Comparison of ENCODE assay signal across 9 mouse cellular contexts in the genomic region with DNA sequence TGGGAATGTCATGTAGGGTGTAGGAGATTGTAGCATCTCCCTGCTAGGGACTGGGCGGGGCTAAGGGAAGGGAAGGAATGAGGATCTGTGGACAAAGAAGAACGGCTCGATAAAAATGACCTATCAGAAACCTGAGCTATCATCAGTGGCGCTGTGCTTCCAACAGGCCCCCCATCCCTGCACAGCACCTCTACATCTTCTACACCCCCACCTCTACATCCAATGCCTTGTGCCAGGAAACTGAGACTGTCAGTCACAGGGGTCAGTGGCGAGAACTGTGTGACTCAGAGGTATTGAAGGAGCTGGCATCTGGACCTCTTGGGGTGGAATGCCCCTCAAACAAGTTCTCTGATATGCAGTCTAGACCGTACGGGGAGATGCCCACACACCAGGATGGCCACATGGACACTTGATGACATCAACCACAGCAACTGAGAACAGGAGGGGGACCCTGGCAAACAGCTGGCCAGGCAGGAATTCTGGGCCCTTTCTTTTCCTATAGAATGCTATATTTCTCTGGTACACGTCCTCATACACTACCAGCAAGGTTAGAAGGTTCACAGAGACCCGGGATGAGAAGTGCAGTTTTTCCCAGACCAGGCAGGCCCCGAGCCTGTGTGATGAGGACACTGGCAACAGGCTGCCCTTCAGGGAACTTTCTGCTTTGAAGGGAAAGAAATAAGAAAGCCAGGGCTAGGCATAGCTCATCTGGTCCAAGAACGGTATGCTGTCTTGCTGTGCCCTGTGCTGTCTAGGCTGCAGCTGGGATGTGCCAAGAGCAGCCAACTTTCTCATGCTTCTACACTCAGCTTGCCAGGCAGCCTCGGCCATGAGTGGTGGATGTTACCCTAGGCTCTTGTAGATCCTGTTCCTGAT. TPM values are rescaled to one million over a fixed set of nuclear protein-coding genes. Genes with fewer than 3 reads are reported as not detected.
DNase-seq lines count a peak whose midpoint lies in the region; ATAC-seq lines count a peak whose summit lies in the region.
"Had no signal": no experiment of that assay in that cellular context is flagged by ENCODE, and none has a peak within 500 bp of the region (broad histone marks: within the 10 kb centered on the region; RNA-seq: fewer than 3 reads in every experiment).

No protein-coding gene starts in this region.

- peaks cover 8% of the 10 kb centered on the region; the same call in 1 of the 2 replicates for H3K36me3 ChIP-seq in heart, embryonic 12.5 days
- H3K36me3 ChIP-seq in limb, embryonic 13.5 days, result peaks cover 10% of the 10 kb centered on the region
- peaks cover 10% of the 10 kb centered on the region; the same call in 1 of the 2 replicates for H3K36me3 ChIP-seq in limb, embryonic 10.5 days

- 64% methylated on average over 12 of the region's 12 CpGs for WGBS in heart, embryonic 12.5 days
- 80% methylated on average over 12 of the region's 12 CpGs for WGBS in limb, embryonic 13.5 days
- WGBS in limb, embryonic 10.5 days, result 84% methylated on average over 12 of the region's 12 CpGs

- H3K27me3 ChIP-seq in heart, embryonic 12.5 days (replicated peaks), result no peaks in the 10 kb centered on the region
- H3K27me3 ChIP-seq in limb, embryonic 13.5 days, result no peaks in the 10 kb centered on the region
- H3K27me3 ChIP-seq in limb, embryonic 10.5 days (ENCODE audit: low read depth, poor library complexity, severe bottlenecking), result no peaks in the 10 kb centered on the region

- no peak overlapping the region for H3K9ac ChIP-seq in heart, embryonic 12.5 days
- H3K9ac ChIP-seq in limb, embryonic 13.5 days, result no peak overlapping the region

- peaks cover 64% of the 10 kb centered on the region for H3K4me1 ChIP-seq in heart, embryonic 12.5 days (replicated peaks)
- peaks cover 55% of the 10 kb centered on the region for H3K4me1 ChIP-seq in limb, embryonic 13.5 days
- peaks cover 54% of the 10 kb centered on the region for H3K4me1 ChIP-seq in limb, embryonic 10.5 days

- no peaks in the 10 kb centered on the region for H3K9me3 ChIP-seq in heart, embryonic 12.5 days (replicated peaks)
- no peaks in the 10 kb centered on the region for H3K9me3 ChIP-seq in limb, embryonic 13.5 days
- no peaks in the 10 kb centered on the region for H3K9me3 ChIP-seq in limb, embryonic 10.5 days (replicated peaks)

- peak overlapping the region; percentile 10; the same call in 1 of the 2 replicates for H3K4me2 ChIP-seq in heart, embryonic 12.5 days
- H3K4me2 ChIP-seq in limb, embryonic 13.5 days (replicated peaks), result no peak overlapping the region

- no peak overlapping the region for H3K4me3 ChIP-seq in heart, embryonic 12.5 days
- no peak overlapping the region for H3K4me3 ChIP-seq in limb, embryonic 13.5 days
- H3K4me3 ChIP-seq in limb, embryonic 10.5 days, result no peak overlapping the region

- no peak for DNase-seq in heart, postnatal 25 days (ENCODE audit: low spot score)
- DNase-seq in limb, embryonic 10.5 days (ENCODE audit: low spot score), result no peak
- DNase-seq in thymus, postnatal 25 days, result peak; percentile 27
- no peak for DNase-seq in thymus, postnatal 36 days
- peak; percentile 52 for DNase-seq in thymus, postnatal 4 days
- DNase-seq in embryo, embryonic 9.5 days (ENCODE audit: extremely low spot score), result no peak
- DNase-seq: gastrocnemius, postnatal 36 days had no signal

- intact Hi-C loops in heart, postnatal 25 days (cut with DNase I), result loop anchor here (10.0 kb wide), 1 partner anchor 956 kb away; no protein-coding TSS in a partner anchor

- ATAC-seq in heart, embryonic 12.5 days (ENCODE audit: insufficient number of reproducible peaks, low FRiP score), result no peak
- ATAC-seq in limb, embryonic 13.5 days (ENCODE audit: low FRiP score, low read depth), result 0 out of 2 replicates have a peak, but pooled peaks have one; percentile 9

- peak overlapping the region; percentile 6; the same call in 1 of the 2 replicates for H3K27ac ChIP-seq in heart, embryonic 12.5 days (ENCODE audit: poor library complexity, severe bottlenecking)
- no peak overlapping the region for H3K27ac ChIP-seq in limb, embryonic 13.5 days
- no peak overlapping the region; the same call in 1 of the 2 replicates for H3K27ac ChIP-seq in limb, embryonic 10.5 days

RNA-seq across cellular contexts. Expression of a gene that starts 16.8 kb away (rescaled TPM):
- polyA plus RNA-seq in heart, embryonic 12.5 days (2016; fragmentation: Nextera tagmentation; extraction: Ambion mirVana), result 15.3 and 16.3 TPM in 2 replicates
- 10 to 100 TPM; 29.7 to 29.9 TPM for total RNA-seq in heart, postnatal 25 days (2021)
- polyA plus RNA-seq in limb, embryonic 13.5 days (2015; fragmentation: Nextera tagmentation; extraction: Ambion mirVana), result 17.4 and 18.6 TPM in 2 replicates
- polyA plus RNA-seq in limb, embryonic 10.5 days (2016; fragmentation: Nextera tagmentation; extraction: Ambion mirVana), result 10.5 and 13.8 TPM in 2 replicates

RNA-seq across cellular contexts. Expression of a gene that starts 45.1 kb away (rescaled TPM):
- polyA plus RNA-seq in heart, embryonic 12.5 days (2016; fragmentation: Nextera tagmentation; extraction: Ambion mirVana), result 10.3 and 10.7 TPM in 2 replicates
- total RNA-seq in heart, postnatal 25 days (2021), result 10 to 100 TPM; 21.2 to 21.7 TPM
- polyA plus RNA-seq in limb, embryonic 13.5 days (2015; fragmentation: Nextera tagmentation; extraction: Ambion mirVana), result 12.5 and 13.5 TPM in 2 replicates
- 11.2 and 12.0 TPM in 2 replicates for polyA plus RNA-seq in limb, embryonic 10.5 days (2016; fragmentation: Nextera tagmentation; extraction: Ambion mirVana)

Comparison
In these comparisons a context has a peak if more than half of its experiments do, and no peak if none do; other contexts are left out.
1. DNase-seq: peak in thymus, postnatal 25 days (single experiment) and thymus, postnatal 4 days (single experiment); none in heart, postnatal 25 days (single experiment), limb, embryonic 10.5 days (single experiment), thymus, postnatal 36 days (0 of 2) and embryo, embryonic 9.5 days (single experiment).